Mouse (Mus musculus): ENCODE data around the gene Tmem110. TPM values are rescaled to one million over a fixed set of nuclear protein-coding genes. Genes with fewer than 3 reads are reported as not detected.

Gene Tmem110
- total RNA-seq, 2 experiments from 2014 or later = 10.2 to 15.2 TPM

DNA sequence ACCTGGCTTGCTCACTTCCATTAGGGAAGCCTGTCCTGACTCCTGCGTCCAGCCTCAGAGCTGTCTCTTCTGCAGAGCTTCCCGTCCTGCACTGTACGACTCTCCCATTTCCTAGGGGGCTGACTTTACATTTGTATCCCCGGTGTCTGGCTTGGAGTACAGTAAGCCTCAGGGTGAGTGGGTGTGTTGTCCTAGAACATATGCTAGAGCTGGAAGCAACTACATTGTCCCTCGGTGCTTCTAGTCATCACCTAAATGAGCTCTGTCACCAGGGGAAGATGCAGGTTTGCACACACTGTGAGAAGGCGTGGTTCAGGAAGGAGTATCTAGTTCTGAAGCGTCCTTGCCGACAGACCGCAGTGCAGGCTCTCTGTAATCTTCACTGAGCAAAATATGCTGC lies 37.0 kb downstream of the Tmem110 start:
- no peak for DNase-seq

DNA sequence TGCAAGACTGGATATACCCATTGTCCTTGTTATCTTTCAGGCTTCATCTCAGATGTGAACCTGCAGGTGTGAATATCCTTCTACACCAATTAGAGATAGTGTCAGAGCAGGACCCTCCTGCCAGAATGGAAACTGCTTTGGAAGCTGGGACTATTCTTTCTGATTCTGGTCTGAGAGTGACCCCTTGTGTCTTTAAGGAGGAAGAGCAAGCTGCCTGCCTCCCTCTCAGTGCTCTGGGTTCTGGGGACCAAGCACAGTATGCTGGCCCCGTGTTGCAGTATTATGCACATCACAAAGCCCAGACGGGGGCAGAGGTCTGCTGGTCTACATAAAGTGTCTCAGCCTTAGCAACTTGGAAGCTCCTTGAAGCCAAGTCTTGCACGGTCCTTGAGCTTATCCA lies 39.9 kb downstream of the Tmem110 start:
- DNase-seq = no peak

DNA sequence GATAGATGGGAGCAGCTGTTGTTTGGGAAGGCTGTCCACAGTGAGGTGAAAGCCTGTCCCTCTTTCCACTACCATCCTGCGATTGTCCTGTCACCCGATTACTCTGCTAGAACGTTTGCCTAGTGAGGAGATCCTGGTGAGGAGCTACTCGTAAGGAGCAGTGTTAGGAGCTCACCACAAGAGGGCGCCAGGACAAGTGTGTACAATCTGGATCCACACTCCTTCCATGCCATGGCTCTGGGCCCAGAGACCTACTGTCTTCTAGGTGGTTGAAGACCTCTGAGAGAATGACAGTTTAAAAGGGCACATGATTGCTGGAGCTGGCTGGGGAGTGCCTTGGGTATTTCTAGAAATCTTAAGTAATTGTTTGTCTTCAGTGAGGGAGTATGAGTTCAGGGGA lies 41.7 kb downstream of the Tmem110 start:
- peak; percentile 86 for DNase-seq

DNA sequence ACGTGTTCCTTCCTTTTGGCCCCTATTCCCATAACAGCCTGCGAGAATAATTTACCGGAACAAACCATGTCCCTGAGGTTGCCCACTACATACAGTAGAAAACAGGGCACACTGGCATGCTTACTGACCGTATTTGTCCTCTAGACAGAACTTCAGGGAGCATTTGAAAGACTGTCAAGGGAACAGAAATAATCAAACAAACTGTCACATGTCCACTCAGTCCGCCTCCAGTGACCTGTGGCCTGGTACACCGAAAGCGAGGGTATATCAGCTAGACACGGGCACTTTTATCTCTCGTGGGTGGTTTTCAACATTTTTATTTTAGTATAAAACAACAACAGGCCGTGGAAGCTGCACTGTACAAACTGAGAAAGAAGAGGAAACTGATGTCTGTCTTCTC lies 43.4 kb downstream of the Tmem110 start:
- DNase-seq = no peak

DNA sequence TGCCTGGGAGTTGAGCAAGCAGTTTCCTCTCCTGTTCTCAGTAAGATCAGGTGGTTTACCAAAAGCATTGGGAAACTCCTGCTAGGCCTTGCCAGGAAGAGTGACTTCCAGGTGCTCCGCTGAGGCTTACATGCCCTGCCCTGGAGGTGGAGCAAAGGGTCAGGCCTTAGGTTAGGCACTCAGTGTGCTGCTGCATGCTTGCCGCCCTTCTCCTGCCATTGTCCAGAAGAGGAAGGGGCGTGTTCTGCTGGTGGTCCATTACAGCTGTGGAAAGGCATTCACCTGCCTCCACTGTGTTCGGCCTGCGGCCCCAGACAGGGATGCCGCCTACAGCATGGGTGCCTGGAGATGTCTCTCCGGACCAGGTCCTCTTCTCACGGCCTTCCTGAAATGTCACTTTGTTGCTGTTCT lies 44.0 kb downstream of the Tmem110 start:
- DNase-seq = peak; percentile 26

DNA sequence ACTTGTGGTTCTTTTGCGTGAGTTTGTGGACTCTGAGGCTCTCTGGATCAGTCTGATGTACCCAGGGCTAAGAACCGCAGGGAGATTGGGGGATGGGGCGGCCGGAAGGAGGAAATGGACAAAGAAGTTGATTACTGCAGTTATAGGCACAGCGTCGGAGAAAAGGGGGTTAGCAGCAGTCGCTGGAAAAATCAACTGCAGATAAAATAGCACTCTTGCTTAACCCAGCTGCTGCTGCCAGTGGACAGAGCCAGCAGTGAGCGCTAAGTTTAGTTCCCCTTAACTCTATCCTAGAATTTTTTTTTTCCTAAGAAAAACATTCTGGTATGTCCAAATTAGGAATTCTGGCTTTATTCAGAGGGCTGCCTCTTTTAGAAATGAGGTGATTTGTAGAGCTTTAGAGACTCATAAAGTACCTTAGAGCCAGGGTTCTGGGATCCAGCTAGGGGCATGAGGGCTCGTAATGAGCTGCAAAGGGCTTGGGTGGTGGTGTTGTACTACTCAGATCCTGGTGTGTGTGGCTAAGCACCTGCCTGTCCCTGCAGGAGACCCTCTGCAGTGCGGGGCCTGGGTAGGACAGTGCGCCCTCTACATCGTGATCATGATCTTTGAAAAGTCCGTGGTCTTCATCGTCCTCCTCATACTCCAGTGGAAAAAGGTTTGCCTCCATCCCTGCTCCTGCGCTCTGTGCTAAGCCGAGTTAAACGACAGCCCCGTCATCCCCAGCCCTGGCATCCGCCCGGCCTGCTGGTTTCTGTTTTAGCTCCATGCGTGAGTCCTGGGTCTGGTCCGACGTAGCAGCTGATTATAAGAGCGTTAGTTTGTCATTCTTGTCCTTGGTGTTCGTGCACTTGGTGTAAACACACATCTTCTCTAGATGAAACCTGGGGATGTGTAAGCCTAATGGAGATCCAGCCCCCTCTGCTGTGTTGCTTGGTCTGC lies 45.1 kb downstream of the Tmem110 start:
- peak; percentile 28 for DNase-seq

DNA sequence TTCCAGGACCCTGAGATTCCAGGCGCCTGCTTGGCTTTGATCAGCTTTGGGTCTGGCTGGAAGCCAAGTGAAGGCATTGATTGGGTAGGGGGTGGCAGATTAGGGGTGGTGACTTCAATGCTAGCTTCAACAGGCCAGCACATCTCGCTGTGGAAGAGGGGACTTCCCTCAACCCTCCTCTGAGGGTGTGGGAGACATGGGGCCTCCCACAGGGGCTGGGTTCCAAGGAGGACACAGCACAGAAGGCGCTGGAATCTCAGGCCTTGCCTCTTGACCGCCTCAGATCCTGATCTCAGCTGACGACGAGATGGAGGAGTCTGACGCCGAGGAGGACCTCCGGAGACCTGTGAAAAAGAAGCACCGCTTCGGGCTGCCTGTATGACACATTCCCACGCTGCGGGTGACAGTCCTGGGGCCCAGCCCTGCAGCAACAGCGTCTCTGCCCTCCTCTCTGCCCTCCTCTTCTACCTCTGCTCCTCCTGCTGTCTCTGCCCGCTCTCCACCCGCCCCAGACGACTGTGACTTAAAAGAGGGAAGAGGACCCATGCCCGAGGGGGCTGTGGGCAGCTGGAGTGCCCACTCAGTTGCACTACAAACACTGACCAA lies 48.8 kb downstream of the Tmem110 start:
- no peak for DNase-seq

DNA sequence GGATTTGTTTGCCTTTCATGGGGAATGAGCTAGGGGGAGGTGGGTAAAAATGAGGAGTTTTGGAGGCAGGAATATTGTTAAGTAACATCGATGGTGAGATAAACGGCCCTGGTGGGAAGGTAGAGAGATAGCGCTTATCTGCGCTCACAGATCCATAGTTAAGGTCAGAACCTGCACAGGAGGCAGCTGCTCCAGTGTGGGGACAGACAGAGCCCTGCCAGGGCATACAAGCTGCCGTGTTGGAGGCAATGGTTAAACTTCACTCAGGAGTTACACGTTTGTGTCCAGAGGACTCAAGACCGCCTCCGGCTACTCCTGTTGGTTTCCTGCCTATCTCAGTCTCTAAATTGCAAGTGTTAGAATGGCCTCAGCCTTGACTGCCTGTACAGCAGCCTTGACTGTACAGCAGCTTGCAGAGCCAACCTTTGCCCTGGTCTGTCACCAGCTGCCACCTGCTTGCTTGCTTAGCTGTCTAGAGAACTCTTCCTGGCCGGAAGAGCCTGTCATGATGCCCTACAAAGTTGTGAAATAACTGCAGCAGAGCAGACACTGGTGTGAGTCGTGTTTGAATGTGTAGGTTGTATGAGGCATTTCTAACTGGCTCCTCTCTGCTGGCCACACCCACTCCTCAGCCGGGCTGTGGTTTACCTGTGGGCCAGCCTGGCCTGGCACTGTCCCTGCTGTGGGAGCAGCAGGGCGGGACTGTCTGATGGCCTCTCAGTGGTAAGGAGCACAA lies 49.9 kb downstream of the Tmem110 start:
- no peak for DNase-seq

DNA sequence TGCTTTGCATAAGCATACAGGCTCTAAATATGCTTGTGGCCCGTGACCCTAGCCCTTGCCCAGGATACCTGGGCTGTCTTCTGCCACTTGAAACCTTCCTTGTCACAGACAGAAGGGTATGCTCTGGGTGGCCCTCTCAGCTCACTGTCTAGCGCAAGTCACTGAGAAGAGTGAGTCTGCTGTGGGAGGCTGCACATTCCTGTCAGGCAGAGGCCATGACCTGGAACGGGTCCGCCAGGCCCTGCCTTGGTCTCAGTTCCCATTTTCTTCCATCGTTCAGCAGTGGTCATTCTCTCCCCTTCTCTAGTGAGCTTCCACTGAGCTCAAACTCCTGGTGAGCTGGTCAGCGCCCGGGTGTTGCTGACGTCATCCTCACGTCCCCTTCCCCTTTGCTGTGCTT lies 50.6 kb downstream of the Tmem110 start:
- DNase-seq = no peak

DNA sequence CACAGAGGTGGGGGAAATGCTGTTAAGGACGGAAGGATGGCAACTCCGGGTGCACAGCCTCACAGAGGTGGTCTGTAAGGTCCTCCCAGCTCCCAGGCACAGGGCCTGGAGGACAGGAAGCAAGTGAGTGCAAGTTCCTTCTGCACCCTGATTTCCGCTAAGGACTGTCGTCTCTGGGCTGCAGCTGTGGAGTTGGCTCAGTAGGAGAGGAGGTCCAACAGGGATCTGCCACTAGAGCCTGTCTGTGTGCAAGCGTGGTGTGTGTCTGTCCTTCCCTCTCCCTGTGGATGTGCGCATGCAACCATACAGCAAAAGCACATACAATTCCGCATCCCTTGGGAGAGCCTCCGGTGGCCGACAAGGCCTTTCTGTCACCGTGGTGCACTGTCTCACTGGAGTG lies 51.1 kb downstream of the Tmem110 start:
- no peak for DNase-seq

DNA sequence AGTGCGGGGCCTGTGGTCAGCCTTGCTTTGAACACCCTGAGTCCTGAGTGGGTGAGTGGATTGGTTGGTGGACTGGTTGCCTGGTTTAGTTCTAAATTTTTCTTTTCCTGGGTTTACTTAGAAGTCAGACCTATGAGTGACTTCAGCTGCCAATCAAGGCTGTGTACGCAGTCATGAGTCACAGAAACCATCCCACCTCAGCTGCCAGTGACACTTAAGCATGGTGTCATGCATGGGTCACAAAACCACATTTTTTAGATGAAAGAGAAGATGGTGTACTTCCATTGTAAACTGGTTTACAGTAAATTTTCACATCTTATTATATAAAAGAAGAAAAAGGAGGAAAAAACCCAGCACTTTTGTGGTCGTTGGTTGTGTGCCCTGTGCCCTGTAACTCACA lies 52.4 kb downstream of the Tmem110 start:
- no peak for DNase-seq

DNA sequence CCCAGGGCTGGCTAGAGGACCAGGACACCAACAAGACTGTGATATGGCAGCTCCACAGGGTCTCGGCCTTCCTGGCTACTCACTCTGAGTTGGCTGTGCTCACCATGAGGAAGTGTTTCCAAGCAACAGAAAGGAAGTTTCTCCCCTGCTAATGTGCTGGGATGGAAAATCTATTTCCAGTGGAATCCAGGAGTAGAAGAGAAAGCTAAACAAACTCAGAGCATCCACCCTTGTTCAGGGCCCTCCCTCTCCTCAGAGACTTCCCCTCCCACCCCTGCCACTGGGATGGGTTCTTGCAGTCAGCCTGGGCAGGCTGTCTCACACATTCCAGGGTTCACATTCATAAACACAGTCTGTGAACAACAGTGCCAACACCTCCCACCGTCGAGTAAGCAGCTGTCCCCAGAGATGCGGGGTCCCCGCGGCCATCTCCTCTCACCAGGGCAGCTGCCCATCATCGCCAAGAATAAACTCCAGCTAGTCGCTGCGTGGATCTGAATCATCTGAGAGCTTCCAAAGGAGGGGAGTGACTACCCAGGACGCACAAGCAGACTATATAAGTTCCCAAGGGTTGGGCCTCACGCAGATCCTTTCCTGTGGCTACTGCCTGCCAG lies 53.7 kb downstream of the Tmem110 start, which contains the start of gene Mustn1:
TSS of gene Mustn1 (plus strand) at position 243 of the 614 bp plus-strand sequence.
- DNase-seq = peak; percentile 40

DNA sequence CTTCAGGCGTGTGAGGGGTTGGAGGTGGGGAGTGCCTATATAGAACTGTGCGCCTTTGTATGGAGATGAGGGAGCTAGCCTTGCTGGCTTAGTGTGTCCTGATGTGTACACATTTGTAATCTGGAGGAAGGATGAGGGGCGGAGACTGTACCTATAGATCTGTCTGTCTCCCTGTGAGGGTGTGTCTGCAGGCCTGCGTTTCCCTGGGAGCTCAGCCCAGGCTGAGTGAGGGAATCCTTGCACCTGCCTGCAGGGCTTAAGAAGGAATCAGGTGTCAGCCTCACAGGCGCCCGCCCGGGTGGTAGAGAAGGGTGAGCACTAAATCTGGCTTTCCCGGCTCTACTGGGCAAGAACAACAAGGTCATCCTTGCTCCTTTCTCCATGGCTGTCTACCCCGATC lies 54.4 kb downstream of the Tmem110 start:
- DNase-seq = peak; percentile 46

DNA sequence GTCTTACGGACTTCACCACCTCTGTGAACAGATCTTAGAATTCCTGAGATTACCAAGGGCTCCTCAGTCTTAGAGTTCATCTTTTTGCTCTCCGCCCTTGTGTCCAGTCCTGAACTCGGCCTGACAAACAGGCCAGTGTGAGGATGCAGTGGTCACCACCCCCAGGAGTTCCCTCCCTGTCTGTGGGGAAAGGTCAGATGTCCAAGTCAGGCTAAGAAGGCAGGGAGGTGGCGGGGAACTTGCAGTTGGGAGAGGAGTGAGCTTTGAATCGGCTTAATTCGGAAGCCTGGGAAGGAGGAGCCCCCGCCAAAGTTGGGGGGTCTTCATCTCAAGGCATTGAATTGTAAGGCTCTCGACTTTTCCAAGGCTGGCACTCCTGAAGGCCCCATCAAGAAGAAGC lies 54.9 kb downstream of the Tmem110 start:
- no peak for DNase-seq

DNA sequence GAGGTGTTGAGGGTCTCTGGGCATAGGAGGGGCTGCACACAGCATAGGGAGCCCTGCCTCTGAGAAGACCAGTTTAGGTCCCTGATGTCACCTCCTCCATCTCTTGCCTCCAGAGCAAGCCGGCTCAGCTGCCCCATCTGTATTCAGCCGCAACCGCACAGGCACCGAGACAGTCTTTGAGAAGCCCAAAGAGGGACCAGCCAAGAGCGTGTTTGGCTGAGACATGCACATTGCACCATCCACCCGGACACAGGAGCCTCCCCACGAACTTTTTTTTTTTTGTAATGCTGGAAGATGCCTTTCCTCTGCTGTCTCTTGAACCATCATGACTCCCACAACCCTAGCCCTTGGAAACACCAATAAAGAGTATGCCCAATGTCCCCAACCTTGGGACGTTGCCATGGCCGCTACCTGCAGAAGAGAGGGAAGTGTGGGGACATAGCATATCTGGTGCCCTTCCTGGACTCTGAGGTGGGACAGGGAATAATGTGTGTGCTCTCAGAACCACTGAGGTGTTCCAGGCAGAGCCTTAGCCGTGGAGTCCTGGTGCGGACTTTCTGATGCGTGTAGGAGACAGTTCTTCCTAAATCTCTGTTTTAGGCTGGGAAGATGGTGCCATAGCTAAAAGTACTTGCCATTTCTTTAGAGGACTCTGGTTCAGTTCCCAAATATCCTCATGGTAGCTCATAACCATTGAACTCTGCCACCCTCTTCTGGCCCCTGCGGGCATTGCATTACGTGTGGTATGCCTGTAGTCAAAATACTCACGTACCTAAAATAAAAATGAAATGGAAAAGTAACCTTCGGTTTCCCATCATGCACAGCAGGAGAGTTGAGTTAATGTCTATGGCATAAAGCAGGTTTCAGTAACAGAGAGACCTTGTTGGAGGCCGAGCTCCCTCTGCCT lies 55.7 kb downstream of the Tmem110 start:
- DNase-seq = peak; percentile 77

DNA sequence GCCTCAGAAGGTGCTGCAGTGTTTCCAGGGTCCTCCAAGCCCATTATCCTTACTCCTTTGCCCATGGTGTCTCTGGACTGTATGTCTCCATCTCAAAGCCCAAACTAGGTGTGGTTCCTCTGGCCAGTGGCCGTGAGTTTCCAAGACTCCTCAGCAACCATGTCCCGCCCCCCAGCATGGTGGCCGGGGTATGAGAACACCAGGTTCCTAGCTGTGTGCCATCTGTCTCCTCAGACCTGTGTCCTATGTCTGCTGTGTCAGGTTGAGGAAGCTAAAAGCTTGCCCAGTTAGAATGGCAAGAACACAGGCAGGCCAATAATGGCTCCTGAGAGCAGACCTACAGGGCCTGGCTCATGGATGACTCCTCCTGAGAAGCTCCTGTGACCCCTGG lies 56.3 kb downstream of the Tmem110 start:
- DNase-seq = no peak

DNA sequence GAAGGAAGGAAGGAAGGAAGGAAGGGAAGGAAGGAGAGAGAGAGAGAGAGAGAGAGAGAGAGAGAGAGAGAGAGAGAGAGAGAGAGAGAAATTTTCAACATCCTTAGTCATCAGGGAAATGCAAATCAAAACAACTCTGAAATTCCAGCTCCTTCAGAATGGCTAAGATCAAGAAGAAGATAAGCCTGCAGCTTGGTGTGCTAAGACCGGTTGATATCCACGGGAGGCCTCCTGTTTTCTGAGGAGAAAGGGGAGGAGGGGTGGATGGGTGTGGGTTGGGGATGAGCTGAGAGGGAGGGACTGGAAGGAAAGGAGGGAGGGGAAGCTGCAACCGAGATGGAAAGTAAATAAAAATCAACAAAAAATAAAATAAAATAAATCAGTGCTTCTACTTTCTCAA lies 59.9 kb downstream of the Tmem110 start:
- no peak for DNase-seq

DNA sequence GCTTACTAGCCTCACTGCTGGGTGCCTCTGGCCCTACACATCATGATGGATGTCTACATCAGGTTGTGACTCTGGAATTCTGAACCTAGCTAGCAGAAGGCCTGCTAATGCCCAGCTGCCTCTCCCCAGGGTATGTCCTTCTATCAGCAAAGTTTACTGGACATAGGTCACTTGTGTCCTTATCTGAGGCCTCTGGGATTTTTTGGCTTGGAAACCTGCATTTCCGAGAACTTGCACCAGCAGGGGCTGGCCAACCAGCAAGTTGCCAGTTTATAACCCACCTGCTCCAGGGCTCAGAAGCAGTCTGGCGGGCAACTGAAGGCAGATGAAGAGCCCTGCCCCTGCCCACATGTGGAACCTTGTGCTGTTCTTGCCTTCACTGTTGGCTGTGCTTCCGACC lies 60.8 kb downstream of the Tmem110 start, which contains the start of gene Itih4:
TSS of gene Itih4 (plus strand) at position 273 of the 400 bp plus-strand sequence.
- DNase-seq = no peak

DNA sequence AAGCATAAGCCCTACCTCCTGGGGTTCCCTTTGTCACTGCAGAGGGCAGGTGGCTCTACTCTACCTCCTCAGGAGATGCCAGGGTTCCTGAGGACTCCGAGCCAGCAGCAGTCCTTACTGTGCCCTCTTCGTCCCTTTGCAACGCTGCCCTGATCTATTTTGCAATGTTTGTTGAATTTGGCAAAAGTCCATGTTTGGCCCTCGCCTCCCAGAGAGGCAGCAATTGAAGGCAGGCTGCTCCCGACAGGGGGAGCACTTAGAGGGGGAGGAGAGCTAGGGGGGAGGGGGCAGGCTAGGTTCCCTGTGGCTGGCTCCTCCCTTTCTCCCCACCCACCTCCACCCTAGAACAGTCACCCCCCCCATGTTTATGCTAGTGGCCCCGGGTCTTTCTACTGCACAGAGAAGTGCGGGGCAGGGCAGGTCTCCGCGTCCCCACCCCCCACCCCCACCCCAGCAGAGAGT lies 62.9 kb downstream of the Tmem110 start:
- DNase-seq = peak; percentile 44

DNA sequence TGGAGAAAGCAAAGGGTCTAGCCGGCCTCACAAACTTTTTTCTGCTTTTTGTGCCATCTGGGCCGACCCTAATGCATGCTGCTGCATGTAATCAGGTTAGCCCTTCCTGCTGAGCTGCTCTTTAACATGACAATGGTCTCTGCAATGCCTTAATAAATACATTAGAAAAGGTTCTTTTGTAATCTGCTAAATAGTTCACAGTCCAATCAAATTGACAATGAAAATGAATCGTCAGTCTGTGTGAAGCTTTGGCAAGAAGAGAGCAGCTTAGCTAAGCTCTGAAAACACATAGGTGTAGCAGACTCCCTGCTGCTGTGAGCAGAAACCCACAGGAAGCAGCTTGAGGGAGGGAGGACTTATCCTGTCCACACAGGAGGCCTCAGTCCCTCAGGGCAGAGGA lies 74.6 kb downstream of the Tmem110 start:
- DNase-seq = no peak

DNA sequence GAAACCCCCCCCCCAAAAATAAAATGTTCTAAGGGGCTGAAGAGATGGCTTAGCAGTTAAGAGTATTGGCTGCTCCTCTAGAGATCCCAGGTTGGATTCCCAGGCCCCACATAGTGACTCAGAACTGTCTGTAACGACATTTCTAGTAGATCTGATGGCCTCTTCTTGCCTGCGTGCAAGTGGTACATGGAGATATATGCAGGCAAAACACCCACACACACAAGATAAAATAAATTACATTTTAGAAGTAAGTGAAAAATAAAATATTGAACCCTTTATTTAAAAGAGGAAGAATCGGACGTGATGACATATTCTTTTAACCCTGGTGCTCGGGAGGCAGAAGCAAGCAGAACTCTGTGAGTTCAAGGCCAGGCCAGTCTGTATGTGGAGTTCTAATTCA lies 77.2 kb downstream of the Tmem110 start:
- no peak for DNase-seq
